Mouse (Mus musculus) embryonic fibroblast, embryonic 13.5 days (primary cell): ENCODE data around the gene Muc13.

Experiments
- CTCF ChIP-seq: IDR thresholded peaks from 2 replicates; pipeline ENCODE4 v1.5.1; 2011; ENCODE audit warnings: mild to moderate bottlenecking, control low read depth, low read length, moderate library complexity, borderline replicate concordance; ENCODE audit not compliant: insufficient read depth
- POLR2A ChIP-seq: IDR thresholded peaks from 2 replicates; pipeline ENCODE4 v1.6.1; 2011; ENCODE audit warnings: low read depth, mild to moderate bottlenecking, control low read depth, low read length, moderate library complexity

DNA sequence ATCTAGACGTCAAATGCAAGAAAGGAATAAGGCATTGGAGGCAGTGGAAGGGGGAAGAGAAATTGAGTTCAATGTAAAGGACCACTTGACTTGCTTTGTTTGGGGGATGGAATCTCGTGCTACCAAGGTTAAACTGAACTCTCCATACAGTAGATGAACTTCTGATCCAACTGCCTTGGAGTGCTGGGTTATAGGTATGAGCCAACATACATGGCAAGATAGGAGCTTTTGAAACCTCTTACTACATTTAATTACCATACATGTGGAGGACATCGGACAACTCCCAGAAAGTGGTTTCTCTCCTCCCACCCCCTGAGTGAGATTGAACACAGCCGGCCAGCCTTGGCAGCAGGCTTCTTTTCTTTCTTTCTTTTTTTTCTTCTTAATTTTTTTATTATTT, 1.3 kb downstream of the Muc13 start:
- TF ChIP-seq CTCF (no peak), POLR2A (no peak)
